Mouse (Mus musculus) frontal cortex, postnatal 36 days (tissue): ENCODE results near the gene Abcc2.

Experiments used
- DNase-seq, 2 experiments: peaks; one replicate each; pipeline ENCODE4 v3.0.0; 2022; ENCODE audit warnings: low spot score in 2 of 2

Gene Abcc2

GRCm38 (mm10) chr19:43780391-43780790 lies 1.6 kb upstream of the Abcc2 start:
- DNase-seq, result no peak

- DNase-seq, result no peak
Observed at GRCm38 (mm10) chr19:43784761-43785160, 2.8 kb downstream of the Abcc2 start.

DNA sequence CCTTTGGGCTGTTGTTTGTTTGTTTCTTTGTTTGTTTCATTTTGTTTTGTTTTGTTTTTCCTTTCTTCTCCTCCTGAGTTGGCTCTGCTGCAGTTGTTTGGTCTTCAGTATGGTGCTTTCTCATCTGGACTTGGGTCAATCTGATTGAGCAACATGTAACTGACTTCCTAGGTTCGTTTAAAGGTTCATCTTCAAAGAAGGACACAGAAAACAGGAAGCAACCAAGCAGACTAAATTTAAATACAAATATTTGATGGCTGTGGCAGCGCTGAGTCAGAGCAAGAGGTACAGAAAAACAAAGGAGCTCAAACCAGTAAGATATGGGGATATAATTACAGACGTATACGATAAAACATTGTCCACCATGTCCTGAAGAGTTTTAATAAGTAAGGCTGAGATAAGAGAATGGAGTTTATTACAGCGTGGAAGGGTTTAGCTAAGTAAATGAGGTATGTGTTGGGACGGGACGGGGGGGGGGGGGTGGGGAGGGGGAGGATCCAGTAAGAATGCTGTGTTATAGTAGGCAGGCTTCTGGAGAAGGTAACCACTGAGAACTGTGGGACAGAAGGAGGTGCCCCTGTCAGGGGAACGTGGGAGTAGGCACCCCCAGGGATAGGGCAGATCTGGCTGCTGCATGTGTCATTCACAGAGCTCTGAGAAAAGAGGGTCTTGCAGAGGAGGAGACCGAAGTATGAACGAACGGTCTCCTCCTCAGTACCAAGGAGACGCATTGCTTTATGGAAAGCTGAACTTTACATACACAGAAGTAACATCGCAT lies 4.4 kb downstream of the Abcc2 start:
- DNase-seq, result no peak

- DNase-seq, result no peak
Observed at GRCm38 (mm10) chr19:43789817-43790216, 7.8 kb downstream of the Abcc2 start.

- no peak for DNase-seq
Observed at GRCm38 (mm10) chr19:43792537-43792936, 10.5 kb downstream of the Abcc2 start.

DNA sequence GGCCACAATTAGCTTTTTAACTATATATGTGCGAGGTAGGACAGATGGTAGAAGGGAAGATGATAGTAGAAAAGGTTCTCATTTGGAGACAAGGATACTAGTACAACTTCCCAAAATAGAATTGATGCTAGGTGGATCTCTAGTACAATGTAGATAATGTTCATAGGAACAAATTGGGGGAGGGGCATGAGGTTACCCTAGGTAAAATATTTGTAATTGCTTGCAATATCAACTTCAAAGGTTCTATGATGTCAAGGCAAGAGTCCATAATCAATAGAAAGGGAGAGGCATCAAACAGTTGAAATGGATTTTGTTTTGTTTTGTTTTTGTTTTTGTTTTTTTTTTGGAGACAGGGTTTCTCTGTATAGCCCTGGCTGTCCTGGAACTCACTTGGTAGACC lies 12.0 kb downstream of the Abcc2 start:
- DNase-seq, result no peak

DNA sequence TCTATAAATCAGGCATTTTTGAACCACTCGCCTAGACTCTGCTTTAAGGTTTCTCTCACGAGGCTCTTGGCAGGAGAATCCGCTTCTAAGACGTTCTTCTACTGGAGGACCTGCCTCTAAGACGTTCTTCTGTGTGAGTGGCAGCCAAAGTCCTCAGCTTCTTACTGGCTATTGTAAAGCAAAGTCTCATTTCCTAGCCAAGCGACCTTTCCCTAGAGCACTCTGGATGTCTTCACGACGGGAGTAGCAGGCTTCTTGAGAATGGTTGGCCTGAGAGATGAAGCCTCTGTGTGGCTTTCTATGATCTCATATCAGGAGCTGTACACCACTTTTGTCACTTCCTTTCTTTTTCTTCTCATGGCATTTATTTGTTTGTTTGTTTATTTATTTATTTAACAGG lies 13.5 kb downstream of the Abcc2 start:
- DNase-seq, result no peak

- no peak for DNase-seq
Observed at GRCm38 (mm10) chr19:43797216-43797615, 15.2 kb downstream of the Abcc2 start.

GRCm38 (mm10) chr19:43801427-43802051 lies 19.5 kb downstream of the Abcc2 start:
- DNase-seq, result no peak

DNA sequence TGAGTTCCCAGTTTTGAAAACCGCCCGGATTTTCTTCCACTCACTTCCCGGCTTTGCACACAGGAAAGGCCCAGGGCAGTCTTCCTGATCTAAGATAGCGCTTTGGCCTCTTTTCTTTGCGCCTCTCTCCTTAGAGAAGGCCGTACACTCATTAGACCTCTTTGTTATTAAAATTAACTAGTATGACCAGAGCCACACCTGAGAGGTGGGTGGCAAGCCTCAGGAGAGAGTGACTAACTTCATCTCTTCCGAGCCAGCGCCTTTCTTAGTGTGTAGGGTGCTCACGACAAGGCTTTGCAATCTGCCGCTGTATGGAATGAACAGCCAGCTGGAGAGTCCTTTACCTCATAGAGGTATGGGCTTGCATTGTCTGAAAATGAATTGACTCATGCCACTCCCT lies 21.9 kb downstream of the Abcc2 start:
- DNase-seq, result no peak

DNA sequence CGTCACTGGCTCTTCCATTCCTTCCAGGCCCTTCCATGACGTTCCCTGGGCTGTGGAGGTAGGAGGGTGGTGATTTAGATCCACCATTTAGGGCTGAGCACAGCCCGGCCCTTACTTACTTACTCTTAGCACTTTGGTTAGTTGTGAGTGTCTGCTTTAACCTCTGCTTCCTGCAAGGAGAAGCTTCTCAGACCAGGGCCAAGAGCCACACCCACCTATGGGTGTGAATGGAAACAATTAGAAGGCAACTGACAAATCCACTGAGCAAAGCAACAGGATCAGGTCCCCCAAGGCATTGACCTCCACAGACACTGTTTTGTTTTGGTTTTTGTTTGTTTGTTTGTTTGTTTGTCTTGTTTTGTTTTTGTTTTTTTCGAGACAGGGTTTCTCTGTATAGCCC lies 27.3 kb downstream of the Abcc2 start:
- DNase-seq, result no peak

DNA sequence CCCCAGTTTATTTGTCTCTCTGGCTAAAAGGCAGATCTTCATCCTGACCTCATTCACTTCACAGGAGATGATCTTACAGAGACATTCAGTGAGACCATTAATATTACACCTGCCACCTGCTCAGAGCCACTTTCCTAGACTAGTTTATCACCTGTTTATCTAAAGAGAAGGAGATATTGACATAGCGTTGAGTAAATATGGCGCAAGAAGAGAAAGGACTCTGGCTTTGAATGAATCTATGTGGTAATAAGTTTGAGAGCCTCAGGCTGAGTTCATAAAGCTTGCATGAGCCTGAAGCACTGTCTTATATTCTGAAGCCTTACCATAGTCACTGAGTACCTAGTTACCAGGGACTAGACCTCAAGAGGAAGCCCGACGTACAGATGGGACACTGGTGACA lies 29.4 kb downstream of the Abcc2 start:
- no peak for DNase-seq

- DNase-seq, result no peak
Observed at GRCm38 (mm10) chr19:43813315-43813714, 31.3 kb downstream of the Abcc2 start.

- DNase-seq, result peak; percentile 32 to 41
Observed at GRCm38 (mm10) chr19:43815661-43816414, 33.8 kb downstream of the Abcc2 start.

DNA sequence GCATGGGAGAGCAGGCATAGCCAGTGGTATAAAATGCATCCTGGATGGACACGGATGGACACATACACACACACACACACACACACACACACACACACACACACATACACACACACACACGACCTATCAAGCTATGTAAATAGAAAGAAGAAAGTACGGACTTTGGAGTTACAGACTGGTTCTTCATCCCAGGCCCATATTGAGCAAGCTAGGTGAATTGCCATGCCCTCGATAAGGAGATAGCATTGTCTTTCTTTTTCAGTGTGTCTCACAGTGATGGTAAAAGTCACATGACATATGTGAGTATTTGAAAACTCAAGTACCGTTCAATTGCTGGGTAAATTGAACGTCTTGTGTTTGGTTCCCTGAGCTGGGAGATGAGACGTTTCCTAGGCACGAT lies 44.9 kb downstream of the Abcc2 start:
- no peak for DNase-seq

GRCm38 (mm10) chr19:43832425-43833069 lies 50.6 kb downstream of the Abcc2 start:
- peak; percentile 58 to 77 for DNase-seq

DNA sequence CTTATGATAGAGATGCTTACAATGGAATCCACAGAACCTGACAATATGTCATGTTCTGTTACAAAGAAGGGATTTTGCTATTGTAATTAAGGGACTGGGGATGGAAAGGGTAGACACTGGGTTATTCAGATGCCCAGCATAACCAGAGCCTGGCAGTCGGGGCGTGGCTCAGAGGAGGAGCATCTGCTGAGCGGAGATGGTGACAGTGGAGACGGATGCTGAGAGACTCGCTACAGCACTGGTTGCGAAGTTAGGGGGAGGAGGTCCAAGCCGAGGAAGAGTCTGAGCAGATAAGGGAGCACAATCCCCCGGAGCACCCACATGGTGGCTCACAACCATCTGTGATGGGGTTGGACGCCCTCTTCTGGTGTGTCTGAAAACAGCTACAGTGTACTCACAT lies 61.2 kb downstream of the Abcc2 start:
- DNase-seq, result no peak

- no peak for DNase-seq
Observed at GRCm38 (mm10) chr19:43845331-43845908, 63.4 kb downstream of the Abcc2 start.

DNA sequence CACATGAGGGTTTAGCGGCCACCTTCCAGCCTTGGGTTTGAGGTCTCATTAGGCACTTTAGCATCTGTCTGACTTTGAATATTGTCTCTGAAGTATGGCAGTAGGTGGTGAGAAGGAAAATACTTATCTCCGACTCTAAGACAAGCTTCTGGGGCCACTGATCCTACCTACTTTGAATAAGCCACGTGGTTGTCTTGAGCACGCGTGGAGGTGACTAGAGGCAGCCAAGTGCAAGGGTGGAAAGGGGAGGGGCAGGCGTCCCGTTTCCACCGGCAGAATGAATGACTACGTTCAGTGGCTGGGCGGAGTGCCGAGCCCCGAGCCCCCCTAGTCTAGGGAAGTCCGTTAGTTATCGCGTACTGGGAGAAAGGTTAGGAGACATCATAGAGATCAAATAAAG lies 65.1 kb downstream of the Abcc2 start:
- no peak for DNase-seq

DNA sequence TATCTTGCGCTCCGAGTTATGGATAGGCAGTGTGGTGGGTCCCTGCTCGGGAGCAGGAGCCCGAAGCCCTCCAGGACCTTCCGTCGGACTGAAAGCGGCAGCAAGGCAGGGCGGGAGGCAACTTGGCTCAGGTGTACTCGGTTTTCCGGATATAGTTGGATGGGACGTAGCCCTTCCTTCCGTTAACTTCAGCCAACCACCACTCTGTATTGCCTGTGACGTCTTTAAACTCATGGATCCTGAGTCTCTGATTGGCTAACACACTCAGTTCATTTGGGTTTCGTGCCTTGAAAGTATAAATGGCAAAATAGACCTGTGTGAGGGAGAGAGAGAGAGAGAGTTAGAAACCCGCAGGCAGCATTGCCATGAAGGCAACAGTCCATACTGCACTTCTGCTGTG lies 66.0 kb downstream of the Abcc2 start:
- no peak for DNase-seq

- no peak for DNase-seq
Observed at GRCm38 (mm10) chr19:43850026-43850425, 68.0 kb downstream of the Abcc2 start.
